Mouse (Mus musculus) C2C12 (cell line): Measurements from ENCODE around the gene Nfasc. TPM values are rescaled to one million over a fixed set of nuclear protein-coding genes. Genes with fewer than 3 reads are reported as not detected.

ENCODE experiments used
- H3K27me3 ChIP-seq: one replicate; pipeline ENCODE4 v1.6.1; 2011; ENCODE audit not compliant: control insufficient read depth, insufficient read depth, insufficient read length
- H3K36me3 ChIP-seq: one replicate; pipeline ENCODE4 v1.6.1; 2011; ENCODE audit not compliant: control insufficient read depth, insufficient read depth
- H3K4me3 ChIP-seq: one replicate; pipeline ENCODE4 v1.5.1; 2011; ENCODE audit warnings: mild to moderate bottlenecking, control low read depth; ENCODE audit not compliant: poor library complexity, insufficient read depth, severe bottlenecking
- H3K79me2 ChIP-seq: one replicate; pipeline ENCODE4 v1.6.1; 2011; ENCODE audit not compliant: control insufficient read depth, insufficient read depth
- H3K79me3 ChIP-seq: one replicate; pipeline ENCODE4 v1.6.1; 2011; ENCODE audit warnings: low read depth, control low read depth
- H3ac ChIP-seq: one replicate; pipeline ENCODE3; 2011; ENCODE audit warnings: low read depth; ENCODE audit not compliant: control insufficient read depth, insufficient read length
- CEBPB ChIP-seq: IDR thresholded peaks from one replicate; pipeline ENCODE4 v1.6.1; 2011; ENCODE audit warnings: low read depth, mild to moderate bottlenecking, control low read depth, moderate library complexity
- CTCF ChIP-seq: IDR thresholded peaks from one replicate; pipeline ENCODE4 v1.5.1; 2011; ENCODE audit not compliant: control insufficient read depth, insufficient read depth, insufficient read length
- FOSL1 ChIP-seq: IDR thresholded peaks from one replicate; pipeline ENCODE4 v1.8.0; 2011; ENCODE audit warnings: mild to moderate bottlenecking, low read length; ENCODE audit not compliant: poor library complexity, insufficient read depth, severe bottlenecking
- MAX ChIP-seq: IDR thresholded peaks from one replicate; pipeline ENCODE4 v1.6.1; 2011; ENCODE audit warnings: mild to moderate bottlenecking, control low read depth
- MYOD1 ChIP-seq: IDR thresholded peaks from one replicate; pipeline ENCODE4 v1.6.1; 2011; ENCODE audit warnings: low read depth; ENCODE audit not compliant: control insufficient read depth, insufficient read length
- MYOG ChIP-seq: IDR thresholded peaks from one replicate; pipeline ENCODE4 v1.6.1; 2011; ENCODE audit not compliant: control insufficient read depth, insufficient read length; ENCODE audit errors: extremely low read depth
- USF1 ChIP-seq: IDR thresholded peaks from one replicate; pipeline ENCODE4 v1.6.1; 2011; ENCODE audit warnings: low read depth, mild to moderate bottlenecking, control low read depth, moderate library complexity
- polyA plus RNA-seq: library from polyadenylated mRNA; unstranded; fragments of >200 nt; fragmentation: generic; extraction: Trizol; gene quantifications from one replicate; pipeline ENCODE4 v1.2.1, GENCODE M21; 2012; ENCODE audit warnings: missing spikeins

The Nfasc gene
- polyA plus RNA-seq, 1 experiment, result not detected

DNA sequence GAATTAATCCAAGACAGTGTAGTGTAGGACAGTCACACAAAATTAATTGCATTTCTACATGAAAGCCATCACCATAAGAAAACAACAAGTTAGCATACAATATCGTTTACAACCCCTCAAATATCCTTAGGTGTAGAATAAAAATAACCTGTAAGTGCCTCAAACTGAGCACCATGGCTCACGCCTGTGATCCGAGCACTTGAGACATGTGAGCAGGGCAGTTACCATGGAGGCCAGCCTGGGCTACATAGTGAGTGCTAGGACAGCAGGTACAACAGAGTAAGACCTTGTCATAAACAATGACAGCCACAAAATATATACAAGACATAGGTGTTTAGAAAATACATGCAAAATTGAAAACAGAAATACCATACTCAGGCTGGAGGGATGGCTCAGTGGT is 68.9 kb downstream of the Nfasc start:
- Histone ChIP-seq H3K4me3 (no peak overlapping the region), H3ac (no peak overlapping the region), H3K27me3 (peaks cover 47% of the 10 kb centered on the region), H3K79me2 (no peaks in the 10 kb centered on the region), H3K36me3 (no peaks in the 10 kb centered on the region), H3K79me3 (no peaks in the 10 kb centered on the region)
- TF ChIP-seq CEBPB, result no peak
- no peak for TF ChIP-seq FOSL1
- TF ChIP-seq USF1, result no peak
- no peak for TF ChIP-seq MYOD1
- TF ChIP-seq MAX, result no peak
- TF ChIP-seq CTCF, result no peak
- no peak for TF ChIP-seq MYOG

DNA sequence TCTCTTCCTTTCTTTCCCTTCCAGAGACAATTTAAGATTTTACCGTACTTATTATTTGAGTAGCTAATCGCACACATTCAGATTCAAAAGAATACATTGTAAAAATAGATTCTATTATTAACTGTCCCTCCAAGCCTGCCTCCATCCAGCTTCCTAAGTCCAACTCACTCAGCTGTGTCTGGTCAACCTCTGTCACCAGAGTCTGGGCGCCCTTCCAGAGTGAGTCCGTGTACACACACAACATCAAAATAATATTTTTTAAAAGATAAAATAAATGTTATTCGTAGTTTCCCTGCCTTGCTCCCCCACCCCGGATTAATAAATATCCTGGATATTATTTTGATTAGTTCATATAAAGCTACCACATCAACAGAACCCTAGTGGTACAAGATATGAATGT is 72.4 kb downstream of the Nfasc start:
- no peak for TF ChIP-seq MYOD1
- no peak for TF ChIP-seq MYOG
- no peak for TF ChIP-seq FOSL1
- no peak for TF ChIP-seq CEBPB
- TF ChIP-seq USF1, result no peak
- TF ChIP-seq CTCF, result no peak
- TF ChIP-seq MAX, result no peak
- Histone ChIP-seq H3K79me3 (no peaks in the 10 kb centered on the region), H3ac (no peak overlapping the region)

DNA sequence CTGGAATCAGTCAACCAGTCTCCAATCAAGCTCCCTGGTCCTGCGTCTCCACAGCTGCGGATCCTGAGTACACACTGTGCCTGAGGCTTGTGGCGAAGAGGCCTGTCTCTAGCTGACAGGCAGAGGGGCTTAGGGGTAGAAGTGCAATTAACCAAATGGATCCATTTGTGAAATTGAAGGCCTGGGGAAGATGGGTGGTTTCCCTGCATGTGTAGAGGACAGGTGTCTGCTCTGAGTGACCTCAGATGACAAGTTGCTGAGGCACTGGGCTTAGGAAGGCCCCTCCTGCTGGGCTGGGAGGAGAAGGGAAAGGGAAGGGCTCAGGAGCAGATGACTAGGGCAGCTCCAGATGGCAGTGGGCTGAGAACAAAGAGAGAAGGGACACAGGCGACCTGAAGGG is 81.2 kb downstream of the Nfasc start:
- Histone ChIP-seq H3ac (no peak overlapping the region), H3K4me3 (no peak overlapping the region), H3K79me3 (no peaks in the 10 kb centered on the region), H3K36me3 (no peaks in the 10 kb centered on the region), H3K79me2 (no peaks in the 10 kb centered on the region), H3K27me3 (peaks cover 21% of the 10 kb centered on the region)
- no peak for TF ChIP-seq CEBPB
- TF ChIP-seq MAX, result no peak
- TF ChIP-seq FOSL1, result no peak
- TF ChIP-seq MYOD1, result no peak
- no peak for TF ChIP-seq CTCF
- no peak for TF ChIP-seq MYOG
- no peak for TF ChIP-seq USF1

More for the DNA sequence above, 72.4 kb downstream of the Nfasc start:
- no peaks in the 10 kb centered on the region for H3K36me3 ChIP-seq
- peaks cover 35% of the 10 kb centered on the region for H3K27me3 ChIP-seq
- no peak overlapping the region for H3K4me3 ChIP-seq
- no peaks in the 10 kb centered on the region for H3K79me2 ChIP-seq

DNA sequence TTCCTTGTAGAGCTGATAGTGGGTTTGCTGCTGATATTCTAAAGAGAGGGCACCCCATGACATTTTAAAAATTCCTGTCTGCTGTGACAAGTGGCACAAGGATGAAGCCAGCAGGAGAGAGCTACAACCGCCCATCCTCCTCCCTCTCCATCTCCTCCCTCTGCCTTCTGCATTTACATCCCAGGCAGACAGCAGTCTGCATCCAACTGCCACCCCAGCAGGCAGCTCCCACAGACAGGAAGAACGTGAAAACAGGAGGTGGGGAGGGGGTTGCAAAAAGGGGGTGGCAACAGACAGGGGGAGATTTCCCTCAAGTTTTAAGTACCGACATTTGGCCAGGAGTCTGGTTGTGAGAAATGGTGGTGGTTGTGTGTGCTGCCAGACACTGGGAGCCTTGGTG is 82.0 kb downstream of the Nfasc start:
- Histone ChIP-seq H3K4me3 (no peak overlapping the region), H3K36me3 (no peaks in the 10 kb centered on the region), H3ac (no peak overlapping the region), H3K79me2 (no peaks in the 10 kb centered on the region), H3K79me3 (no peaks in the 10 kb centered on the region), H3K27me3 (peaks cover 18% of the 10 kb centered on the region)
- TF ChIP-seq FOSL1 (no peak), MYOD1 (no peak), MYOG (no peak), USF1 (no peak), CEBPB (no peak), CTCF (no peak), MAX (no peak)

DNA sequence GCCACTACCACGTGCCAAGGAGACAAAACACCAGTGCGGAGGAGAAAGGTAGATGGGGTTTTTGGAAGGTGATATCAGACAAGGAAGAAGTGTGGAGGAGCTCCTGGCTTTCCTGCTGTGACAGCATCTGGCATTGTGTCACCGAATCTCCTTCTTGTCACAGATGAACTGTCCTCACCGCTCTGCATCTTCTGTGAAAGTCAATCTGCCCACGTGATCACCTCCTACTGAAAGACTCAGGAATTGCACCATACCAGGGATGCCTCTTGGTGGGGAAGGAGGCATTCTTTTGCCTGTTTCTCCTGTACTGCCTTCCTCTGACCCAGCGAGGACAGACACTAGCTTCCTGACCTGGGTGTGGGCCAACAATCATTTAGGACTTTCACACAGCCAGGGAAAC is 86.0 kb downstream of the Nfasc start:
- Histone ChIP-seq H3K27me3 (peaks cover 55% of the 10 kb centered on the region), H3ac (no peak overlapping the region), H3K36me3 (no peaks in the 10 kb centered on the region), H3K4me3 (no peak overlapping the region), H3K79me2 (no peaks in the 10 kb centered on the region), H3K79me3 (no peaks in the 10 kb centered on the region)
- no peak for TF ChIP-seq FOSL1
- TF ChIP-seq USF1, result peak; percentile 60

DNA sequence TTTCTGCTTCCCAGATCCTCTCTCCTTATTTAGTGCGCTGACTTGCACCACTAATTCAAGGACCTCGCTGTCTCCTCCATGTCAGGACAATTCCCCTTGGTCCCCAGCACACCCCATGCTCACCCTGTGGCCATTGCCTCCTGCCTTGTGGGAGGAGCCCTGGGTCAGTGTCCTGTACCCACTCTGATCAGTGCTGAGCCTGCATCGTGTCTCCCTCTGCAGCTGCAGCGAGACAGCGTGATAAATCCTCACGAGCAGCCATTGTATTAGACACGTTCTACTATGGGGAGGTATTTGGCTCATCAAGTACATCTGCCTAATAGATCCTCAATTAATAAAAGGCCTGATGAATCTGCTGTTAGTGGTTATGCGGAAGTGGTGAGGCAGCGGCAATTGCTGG is 86.8 kb downstream of the Nfasc start:
- Histone ChIP-seq H3K79me2 (no peaks in the 10 kb centered on the region), H3ac (no peak overlapping the region), H3K4me3 (no peak overlapping the region), H3K79me3 (no peaks in the 10 kb centered on the region), H3K36me3 (no peaks in the 10 kb centered on the region), H3K27me3 (peaks cover 56% of the 10 kb centered on the region)
- no peak for TF ChIP-seq MAX
- TF ChIP-seq MYOG, result no peak
- no peak for TF ChIP-seq CEBPB
- TF ChIP-seq FOSL1, result no peak
- TF ChIP-seq MYOD1, result no peak
- TF ChIP-seq CTCF, result no peak
- TF ChIP-seq USF1, result no peak
